Mouse (Mus musculus) embryonic facial prominence, embryonic 12.5 days (tissue): Measurements from ENCODE around the gene Vmn2r90. TPM values are rescaled to one million over a fixed set of nuclear protein-coding genes. Genes with fewer than 3 reads are reported as not detected.

ENCODE experiments used
- ATAC-seq: fragments of 200-750 bp; cut with Nextera tagmentation; 2 replicates; pipeline ENCODE4 v1.8.0; 2017; ENCODE audit not compliant: insufficient number of reproducible peaks, insufficient read depth, low FRiP score, low TSS enrichment
- H3K27ac ChIP-seq: fragments of 300-500 bp; sonication (generic); 2 replicates; pipeline ENCODE4 v1.5.1; 2016; ENCODE audit warnings: mild to moderate bottlenecking
- H3K27me3 ChIP-seq: fragments of 300-500 bp; sonication (generic); 2 replicates; pipeline ENCODE4 v1.6.1; 2016; ENCODE audit warnings: mild to moderate bottlenecking, moderate library complexity
- H3K36me3 ChIP-seq: fragments of 300-500 bp; sonication (generic); 2 replicates; pipeline ENCODE4 v1.6.1; 2016; ENCODE audit warnings: mild to moderate bottlenecking
- H3K4me1 ChIP-seq: fragments of 300-500 bp; sonication (generic); 2 replicates; pipeline ENCODE4 v1.6.1; 2016
- H3K4me2 ChIP-seq: fragments of 300-500 bp; sonication (generic); replicated peaks from 2 replicates; pipeline ENCODE4 v1.6.1; 2016; ENCODE audit warnings: mild to moderate bottlenecking, moderate library complexity
- H3K4me3 ChIP-seq: fragments of 300-500 bp; sonication (generic); 2 replicates; pipeline ENCODE4 v1.5.1; 2016; ENCODE audit warnings: mild to moderate bottlenecking
- H3K9ac ChIP-seq: fragments of 300-500 bp; sonication (generic); 2 replicates; pipeline ENCODE4 v1.6.1; 2016; ENCODE audit warnings: mild to moderate bottlenecking, moderate library complexity
- H3K9me3 ChIP-seq: fragments of 300-500 bp; sonication (generic); 2 replicates; pipeline ENCODE4 v1.6.1; 2016; ENCODE audit warnings: mild to moderate bottlenecking, moderate library complexity
- WGBS: fragments of 180-500 bp; shearing (Covaris S2); methylation state at CpG from one replicate; pipeline ENCODE4 v1.1.7; 2016; 5-methylcytosine and 5-hydroxymethylcytosine counted together
- polyA plus RNA-seq: library from polyadenylated mRNA; unstranded; fragments of >200 nt; fragmentation: Nextera tagmentation; extraction: Ambion mirVana; gene quantifications from 2 replicates; pipeline ENCODE4 v1.2.1, GENCODE M21; 2016

Vmn2r90 gene
- polyA plus RNA-seq, 1 experiment from 2014 or later, result not detected

- no peak overlapping the region for H3K4me3 ChIP-seq
Measured at GRCm38 (mm10) chr17:17764206-17764605, 60.7 kb downstream of the Vmn2r90 start.

GRCm38 (mm10) chr17:17766481-17766880, 62.9 kb downstream of the Vmn2r90 start:
- no peaks in the 10 kb centered on the region for H3K9me3 ChIP-seq
- no peak overlapping the region for H3K27ac ChIP-seq
- no peaks in the 10 kb centered on the region for H3K4me1 ChIP-seq
- no peak overlapping the region for H3K9ac ChIP-seq
- H3K4me2 ChIP-seq, result no peak overlapping the region
- H3K4me3 ChIP-seq, result no peak overlapping the region
- no peaks in the 10 kb centered on the region for H3K36me3 ChIP-seq
- 0 out of 2 replicates have a peak, but pooled peaks cover 2% of the 10 kb centered on the region for H3K27me3 ChIP-seq
- WGBS, result 5% methylated on average over 3 of the region's 3 CpGs
- ATAC-seq, result 0 out of 2 replicates have a peak, but pooled peaks have one; percentile 15

More at GRCm38 (mm10) chr17:17764206-17764605, 60.7 kb downstream of the Vmn2r90 start:
- H3K27me3 ChIP-seq, result 0 out of 2 replicates have a peak, but pooled peaks cover 2% of the 10 kb centered on the region
- no peak for ATAC-seq
- H3K4me1 ChIP-seq, result no peaks in the 10 kb centered on the region
- no peak overlapping the region for H3K27ac ChIP-seq
- no peaks in the 10 kb centered on the region for H3K36me3 ChIP-seq
- H3K9me3 ChIP-seq, result no peaks in the 10 kb centered on the region
- H3K4me2 ChIP-seq, result no peak overlapping the region
- 67% methylated on average over 1 of the region's 1 CpGs for WGBS
- H3K9ac ChIP-seq, result no peak overlapping the region

Other genes starting within 250 kb of the Vmn2r90 start
- gene Lnpep, start 78.7 kb upstream of the Vmn2r90 start, polyA plus RNA-seq, result 9.6 and 12.1 TPM in 2 replicates
- 56.8 and 60.6 TPM in 2 replicates for gene Spaca6, start 123.4 kb downstream of the Vmn2r90 start, polyA plus RNA-seq
- gene Has1, start 151.5 kb downstream of the Vmn2r90 start, polyA plus RNA-seq, result 1.6 and 1.7 TPM in 2 replicates
- 0.12 TPM in 1 of 2 replicates, not detected in the other for gene Fpr1, start 180.2 kb downstream of the Vmn2r90 start, polyA plus RNA-seq
- gene Fpr2, start 184.1 kb downstream of the Vmn2r90 start, polyA plus RNA-seq, result not detected in 2 replicates
- gene Fpr3, start 184.1 kb downstream of the Vmn2r90 start, polyA plus RNA-seq, result not detected in 2 replicates